Mouse (Mus musculus) gonadal fat pad, adult 2 months (tissue): ENCODE data around the gene Adgrg1. TPM values are rescaled to one million over a fixed set of nuclear protein-coding genes. Genes with fewer than 3 reads are reported as not detected.
A peak's percentile ranks its signal among the peaks of the same experiment; 100 is the strongest.
"Not testable (repeated sequence)": the region's sequence is repeated elsewhere in the genome, so short reads cannot be mapped to it uniquely, and the experiment has no call there.

Experiments
- DNase-seq: peaks from one replicate; pipeline ENCODE4 v3.0.0-alpha.2; 2012; ENCODE audit warnings: low read depth
- polyA plus RNA-seq: library from polyadenylated mRNA; depleted of rRNA; stranded (reverse); fragments of >200 nt; gene quantifications from 2 replicates; pipeline ENCODE4 v1.2.3, GENCODE M21; 2012

The Adgrg1 gene
- polyA plus RNA-seq, 1 experiment: 326 TPM

- DNase-seq: no peak
Observed at GRCm38 (mm10) chr8:94996037-94996436, 21.5 kb downstream of the Adgrg1 start.

GRCm38 (mm10) chr8:94996899-94997856 is 22.6 kb downstream of the Adgrg1 start:
- no peak for DNase-seq

GRCm38 (mm10) chr8:94997857-94998243 is 23.3 kb downstream of the Adgrg1 start:
- no peak for DNase-seq

GRCm38 (mm10) chr8:94998431-94998830 is 23.9 kb downstream of the Adgrg1 start:
- DNase-seq: no peak

GRCm38 (mm10) chr8:94999004-94999403 is 24.5 kb downstream of the Adgrg1 start:
- DNase-seq: no peak

GRCm38 (mm10) chr8:94999956-95000355 is 25.4 kb downstream of the Adgrg1 start:
- DNase-seq: no peak

- DNase-seq: no peak
Observed at GRCm38 (mm10) chr8:95000684-95001083, 26.1 kb downstream of the Adgrg1 start.

- DNase-seq: no peak
Observed at GRCm38 (mm10) chr8:95001165-95001564, 26.6 kb downstream of the Adgrg1 start.

GRCm38 (mm10) chr8:95001655-95002054 is 27.1 kb downstream of the Adgrg1 start:
- no peak for DNase-seq

GRCm38 (mm10) chr8:95002089-95002655 is 27.6 kb downstream of the Adgrg1 start:
- no peak for DNase-seq

- DNase-seq: no peak
Observed at GRCm38 (mm10) chr8:95012442-95012919, 37.9 kb downstream of the Adgrg1 start.

- DNase-seq: no peak
Observed at GRCm38 (mm10) chr8:95015866-95016265, 41.3 kb downstream of the Adgrg1 start.

GRCm38 (mm10) chr8:95016684-95017083 is 42.1 kb downstream of the Adgrg1 start:
- DNase-seq: no peak

- no peak for DNase-seq
Observed at GRCm38 (mm10) chr8:95017451-95017850, 42.9 kb downstream of the Adgrg1 start, which contains the start of gene Adgrg3. TSS of gene Adgrg3 (plus strand) at chr8:95017692.

GRCm38 (mm10) chr8:95017969-95018635 is 43.6 kb downstream of the Adgrg1 start:
- DNase-seq: no peak

- peak; percentile 23 for DNase-seq
Observed at GRCm38 (mm10) chr8:95020293-95020777, 45.8 kb downstream of the Adgrg1 start.

- no peak for DNase-seq
Observed at GRCm38 (mm10) chr8:95020821-95021220, 46.3 kb downstream of the Adgrg1 start.

GRCm38 (mm10) chr8:95023201-95023600 is 48.6 kb downstream of the Adgrg1 start:
- no peak for DNase-seq

- DNase-seq: no peak
Observed at GRCm38 (mm10) chr8:95024387-95024786, 49.8 kb downstream of the Adgrg1 start.

GRCm38 (mm10) chr8:95025421-95025820 is 50.9 kb downstream of the Adgrg1 start:
- DNase-seq: no peak

GRCm38 (mm10) chr8:95028391-95028790 is 53.8 kb downstream of the Adgrg1 start:
- DNase-seq: not testable (repeated sequence)
